Mouse (Mus musculus): ENCODE data around the gene Brat1. TPM values are rescaled to one million over a fixed set of nuclear protein-coding genes. Genes with fewer than 3 reads are reported as not detected.

The Brat1 gene
- total RNA-seq, 2 experiments from 2014 or later: 0.96 to 2.8 TPM

- ATAC-seq (replicated peaks; ENCODE audit: low FRiP score, poor library complexity, severe bottlenecking): no peak
Measured at GRCm38 (mm10) chr5:140695987-140696386, 8.8 kb upstream of the Brat1 start.

- no peak for ATAC-seq (replicated peaks; ENCODE audit: low FRiP score, poor library complexity, severe bottlenecking)
Measured at GRCm38 (mm10) chr5:140699776-140700175, 5.0 kb upstream of the Brat1 start.

- no peak for ATAC-seq (replicated peaks; ENCODE audit: low FRiP score, poor library complexity, severe bottlenecking)
Measured at GRCm38 (mm10) chr5:140701661-140702060, 3.1 kb upstream of the Brat1 start.

- peak; percentile 40 for ATAC-seq (replicated peaks; ENCODE audit: low FRiP score, poor library complexity, severe bottlenecking)
Measured at GRCm38 (mm10) chr5:140702103-140702513, 2.7 kb upstream of the Brat1 start, which contains the start of gene Iqce. Gene Iqce (minus strand): TSS chr5:140702378.

GRCm38 (mm10) chr5:140702618-140703175 lies 2.1 kb upstream of the Brat1 start:
- ATAC-seq (replicated peaks; ENCODE audit: low FRiP score, poor library complexity, severe bottlenecking): no peak

GRCm38 (mm10) chr5:140703480-140704377 lies 1.1 kb upstream of the Brat1 start:
- ATAC-seq (replicated peaks; ENCODE audit: low FRiP score, poor library complexity, severe bottlenecking): no peak

- no peak for ATAC-seq (replicated peaks; ENCODE audit: low FRiP score, poor library complexity, severe bottlenecking)
Measured at GRCm38 (mm10) chr5:140705501-140706171, 825 bp downstream of the Brat1 start.

GRCm38 (mm10) chr5:140710315-140710714 lies 5.5 kb downstream of the Brat1 start:
- ATAC-seq (replicated peaks; ENCODE audit: low FRiP score, poor library complexity, severe bottlenecking): no peak

GRCm38 (mm10) chr5:140711040-140711439 lies 6.2 kb downstream of the Brat1 start:
- no peak for ATAC-seq (replicated peaks; ENCODE audit: low FRiP score, poor library complexity, severe bottlenecking)

- ATAC-seq (replicated peaks; ENCODE audit: low FRiP score, poor library complexity, severe bottlenecking): no peak
Measured at GRCm38 (mm10) chr5:140720773-140721172, 16.0 kb downstream of the Brat1 start.

- ATAC-seq (replicated peaks; ENCODE audit: low FRiP score, poor library complexity, severe bottlenecking): no peak
Measured at GRCm38 (mm10) chr5:140722121-140722520, 17.3 kb downstream of the Brat1 start.

- no peak for ATAC-seq (replicated peaks; ENCODE audit: low FRiP score, poor library complexity, severe bottlenecking)
Measured at GRCm38 (mm10) chr5:140723822-140724221, 19.0 kb downstream of the Brat1 start, which contains the start of gene Amz1. Gene Amz1 (plus strand): TSS chr5:140724127.

- ATAC-seq (replicated peaks; ENCODE audit: low FRiP score, poor library complexity, severe bottlenecking): no peak
Measured at GRCm38 (mm10) chr5:140726062-140726839, 21.4 kb downstream of the Brat1 start.

- ATAC-seq (replicated peaks; ENCODE audit: low FRiP score, poor library complexity, severe bottlenecking): no peak
Measured at GRCm38 (mm10) chr5:140726946-140727740, 22.3 kb downstream of the Brat1 start.

GRCm38 (mm10) chr5:140731040-140731797 lies 26.4 kb downstream of the Brat1 start:
- no peak for ATAC-seq (replicated peaks; ENCODE audit: low FRiP score, poor library complexity, severe bottlenecking)

GRCm38 (mm10) chr5:140732195-140732594 lies 27.4 kb downstream of the Brat1 start:
- ATAC-seq (replicated peaks; ENCODE audit: low FRiP score, poor library complexity, severe bottlenecking): peak; percentile 58

- ATAC-seq (replicated peaks; ENCODE audit: low FRiP score, poor library complexity, severe bottlenecking): no peak
Measured at GRCm38 (mm10) chr5:140733336-140733735, 28.5 kb downstream of the Brat1 start.

- ATAC-seq (replicated peaks; ENCODE audit: low FRiP score, poor library complexity, severe bottlenecking): no peak
Measured at GRCm38 (mm10) chr5:140735297-140735696, 30.5 kb downstream of the Brat1 start.
